Mouse (Mus musculus): ENCODE data around the gene Gpbp1.

DNA sequence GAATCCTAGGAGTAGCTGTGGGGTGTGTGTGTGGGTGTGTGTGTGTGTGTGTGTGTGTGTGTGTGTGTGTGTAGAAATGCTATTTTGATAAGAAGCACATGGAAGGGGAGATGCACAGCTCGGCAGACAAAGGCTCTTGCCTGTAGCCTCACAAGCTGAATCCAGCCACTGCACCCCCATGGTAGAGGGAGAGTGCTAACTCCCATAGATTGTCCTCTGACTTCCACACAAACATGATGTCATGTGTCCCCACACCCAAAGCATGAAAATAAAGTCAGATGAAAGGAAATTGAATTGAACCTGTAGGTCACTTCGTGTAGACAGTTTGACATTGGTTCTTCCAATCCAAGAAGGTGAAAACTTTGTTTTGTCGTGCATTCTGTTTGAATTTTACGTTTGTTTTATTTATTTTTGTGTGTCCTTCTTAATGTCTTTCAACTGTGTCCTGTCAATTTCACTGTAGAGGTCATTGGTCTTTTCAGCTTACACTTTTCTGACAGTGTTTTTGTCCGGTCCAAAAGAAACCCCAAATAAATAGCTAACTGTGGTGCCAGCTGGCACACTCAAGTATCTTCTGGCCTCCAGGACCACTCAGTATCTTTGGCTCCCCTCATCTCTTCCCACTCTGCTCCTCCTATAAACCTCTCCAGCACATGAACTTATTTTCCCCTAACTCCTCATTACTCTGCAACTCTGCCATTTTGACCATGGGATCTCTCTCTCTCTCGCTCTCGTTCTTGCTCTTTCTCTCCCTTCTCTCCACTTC is 26.7 kb upstream of the Gpbp1 start:
- TF ChIP-seq CTCF (IDR thresholded peaks at IDR 0.05; ENCODE audit: control insufficient read depth, insufficient read depth, insufficient replicate concordance, low read depth, low read length) = no peak
- TF ChIP-seq POLR2A (IDR thresholded peaks at IDR 0.05; ENCODE audit: control insufficient read depth, low read depth, low read length) = no peak

Measured in testis, adult 2 months (tissue).